Mouse (Mus musculus): ENCODE measurements around the gene Myh10.

The Myh10 gene

DNA sequence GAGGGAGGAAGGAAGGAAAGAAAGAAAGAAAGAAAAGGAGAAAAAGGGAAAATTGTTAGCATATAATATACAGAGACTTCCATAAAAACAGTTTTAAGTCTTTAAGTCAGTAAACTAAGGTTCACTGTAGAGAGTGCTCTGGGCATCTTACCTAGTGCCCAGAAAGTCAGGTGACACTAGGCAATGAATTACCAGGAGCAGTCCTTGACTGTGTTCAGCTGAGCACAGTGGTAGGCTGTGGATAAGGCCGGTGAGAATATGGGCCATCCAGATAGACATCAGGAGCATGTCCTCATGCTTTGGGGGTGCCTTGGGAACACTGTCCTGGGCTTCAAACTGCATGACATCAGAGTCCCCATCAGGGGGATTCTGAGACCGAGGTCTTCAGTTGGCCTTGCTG lies 58.8 kb downstream of the Myh10 start:
- DNase-seq, result peak; percentile 69

DNA sequence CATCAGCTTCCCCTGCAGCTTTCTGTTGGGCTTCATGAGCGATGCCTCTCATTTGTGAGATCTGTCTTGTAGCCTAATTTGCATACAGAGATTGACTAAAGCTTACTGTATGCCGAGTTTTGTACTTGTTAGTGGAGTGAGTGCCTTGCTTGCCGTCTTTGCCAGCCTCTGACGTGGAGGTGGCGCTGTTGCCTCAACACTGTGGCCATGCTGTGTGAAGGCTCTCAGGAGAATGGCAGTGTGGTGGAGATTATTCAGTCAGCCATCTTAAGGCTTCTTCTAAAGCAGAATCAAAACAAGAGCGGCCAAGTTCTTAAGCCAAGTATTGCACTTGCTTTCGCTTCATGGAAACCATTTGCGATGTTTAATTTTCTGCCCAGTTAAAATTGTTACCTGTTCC lies 59.6 kb downstream of the Myh10 start:
- peak; percentile 26 for DNase-seq

DNA sequence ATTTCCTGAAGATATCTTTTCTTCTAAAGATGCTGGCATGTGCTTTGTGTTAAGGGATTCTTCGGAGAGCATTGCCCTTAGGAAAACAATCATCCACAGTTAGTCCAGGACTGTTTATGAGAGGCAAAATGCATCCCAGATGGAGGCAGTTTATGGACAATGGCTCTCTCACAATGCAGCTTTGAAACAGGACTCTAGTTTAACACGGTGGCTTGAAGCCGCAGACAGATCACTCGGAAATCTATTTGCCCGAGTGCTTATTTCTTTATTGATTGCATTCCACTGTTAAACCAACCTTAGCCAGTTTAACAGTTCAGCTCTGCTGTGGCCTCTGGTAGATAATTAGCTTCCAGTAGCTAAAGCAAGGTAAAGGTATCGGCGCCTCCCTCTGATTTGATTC lies 62.9 kb downstream of the Myh10 start:
- DNase-seq, result peak; percentile 59

DNA sequence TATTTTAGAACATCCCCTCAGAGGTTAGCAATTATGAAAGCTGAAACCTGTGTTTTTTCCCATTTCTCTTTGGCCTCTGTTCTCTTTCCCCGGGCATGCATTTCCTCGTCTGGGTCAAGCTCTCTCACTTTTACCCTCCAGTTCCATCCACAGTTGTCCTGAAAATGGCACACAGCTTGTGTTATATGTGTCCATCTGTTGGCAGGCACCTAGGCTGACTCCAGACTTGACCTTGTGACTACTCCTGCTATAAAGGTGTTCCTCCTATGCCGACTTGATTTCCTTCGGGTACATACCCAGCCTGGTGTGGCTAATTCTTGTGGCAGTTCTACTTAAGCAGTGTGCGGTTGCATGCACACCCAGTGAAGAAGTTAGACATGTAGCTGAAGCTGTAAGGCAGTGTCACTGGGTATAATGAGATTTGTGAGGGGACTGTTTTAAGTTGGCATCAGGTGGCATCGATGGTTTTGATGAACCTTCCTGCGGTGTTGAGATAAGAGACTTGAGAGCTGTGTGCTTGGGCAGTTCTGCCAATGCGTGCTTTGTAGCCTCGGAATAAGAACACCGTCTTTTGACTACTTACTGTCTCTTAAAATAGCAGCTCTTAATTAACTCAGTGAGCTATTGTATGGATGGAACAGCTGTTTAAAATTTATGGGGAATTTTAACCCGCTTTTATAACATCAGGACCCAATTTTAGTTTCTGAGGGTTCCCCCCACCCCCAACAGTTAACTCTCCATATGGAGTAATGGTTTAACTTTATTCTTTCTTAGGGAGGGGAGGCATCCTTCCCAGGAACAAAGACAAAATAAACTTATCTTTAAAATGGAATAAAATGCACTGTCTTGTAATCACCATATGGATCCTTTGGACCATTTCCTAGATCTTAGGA lies 65.3 kb downstream of the Myh10 start:
- no peak for DNase-seq

DNA sequence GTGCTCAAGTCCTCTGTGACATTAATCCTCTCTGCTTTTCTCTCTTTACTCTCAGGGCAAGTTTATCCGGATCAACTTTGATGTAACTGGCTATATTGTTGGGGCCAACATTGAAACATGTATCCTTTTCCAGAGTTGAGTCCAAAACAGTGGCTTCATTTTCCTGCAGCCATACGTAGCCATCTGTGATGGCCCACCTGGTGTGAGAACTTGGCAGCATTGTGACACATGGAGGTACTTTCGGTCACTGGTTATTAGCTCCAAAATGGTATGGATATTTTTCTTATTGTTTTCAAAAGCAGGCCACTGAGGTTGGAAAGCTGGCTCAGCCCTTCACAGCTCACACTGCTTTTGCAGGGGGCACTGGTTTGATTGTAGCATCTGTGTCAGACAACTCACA lies 68.3 kb downstream of the Myh10 start:
- DNase-seq, result no peak

DNA sequence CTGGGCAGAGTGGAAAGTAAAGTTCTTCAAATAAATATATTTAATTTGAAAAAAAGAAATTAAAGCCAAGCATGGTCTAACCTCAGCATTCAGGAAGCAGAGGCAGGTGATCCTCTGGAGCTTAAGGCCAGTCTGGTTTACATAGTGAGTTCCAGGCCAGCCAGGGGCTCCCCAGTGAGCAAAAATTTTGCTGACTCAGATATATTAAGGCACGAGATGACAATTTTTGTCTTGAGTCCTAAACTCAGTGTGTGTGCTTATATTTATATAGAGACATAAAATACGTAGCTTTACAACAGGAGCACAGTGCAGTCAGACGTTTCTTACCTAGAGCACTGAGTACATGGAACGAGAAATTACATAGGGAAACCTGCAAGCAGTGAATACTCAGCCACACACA lies 69.8 kb downstream of the Myh10 start:
- DNase-seq, result no peak

DNA sequence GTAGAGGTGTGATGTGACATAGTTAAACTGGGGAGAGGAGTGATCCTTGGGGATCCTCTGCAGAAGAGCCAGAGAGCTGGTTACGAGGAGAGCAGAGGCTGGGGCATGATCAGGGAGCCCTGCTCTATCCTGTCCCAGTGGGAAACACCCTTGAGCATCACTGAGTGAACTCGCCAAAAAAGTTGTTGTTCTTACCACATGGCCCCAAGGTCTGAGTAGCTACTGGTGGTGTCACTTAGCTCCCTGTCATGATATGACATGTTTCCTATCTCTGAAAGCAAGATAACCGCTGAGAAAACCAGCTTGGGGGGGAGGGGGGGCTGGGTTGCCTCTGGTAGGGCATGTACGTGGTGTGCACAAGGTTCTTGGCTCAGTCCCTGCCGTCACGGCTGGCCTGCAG lies 70.3 kb downstream of the Myh10 start:
- no peak for DNase-seq

DNA sequence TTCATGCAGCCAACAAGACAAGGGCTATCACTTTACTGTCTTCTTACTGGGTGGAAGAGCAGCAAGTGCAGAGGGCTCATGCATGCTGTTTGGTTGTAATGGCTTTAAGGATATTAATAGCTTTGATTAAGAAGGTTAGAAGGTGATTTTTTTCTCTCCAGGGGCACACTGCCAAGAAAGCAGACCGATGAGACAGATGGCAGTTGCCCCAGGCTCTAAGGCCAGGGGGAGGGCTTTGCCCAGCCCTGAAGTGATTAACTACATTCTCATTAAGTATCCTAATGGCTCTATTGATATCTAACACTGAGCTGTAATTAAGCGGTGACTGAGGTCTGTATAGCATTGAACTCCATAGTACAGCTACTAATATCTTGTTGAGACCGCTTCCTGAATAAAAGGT lies 73.3 kb downstream of the Myh10 start:
- no peak for DNase-seq

DNA sequence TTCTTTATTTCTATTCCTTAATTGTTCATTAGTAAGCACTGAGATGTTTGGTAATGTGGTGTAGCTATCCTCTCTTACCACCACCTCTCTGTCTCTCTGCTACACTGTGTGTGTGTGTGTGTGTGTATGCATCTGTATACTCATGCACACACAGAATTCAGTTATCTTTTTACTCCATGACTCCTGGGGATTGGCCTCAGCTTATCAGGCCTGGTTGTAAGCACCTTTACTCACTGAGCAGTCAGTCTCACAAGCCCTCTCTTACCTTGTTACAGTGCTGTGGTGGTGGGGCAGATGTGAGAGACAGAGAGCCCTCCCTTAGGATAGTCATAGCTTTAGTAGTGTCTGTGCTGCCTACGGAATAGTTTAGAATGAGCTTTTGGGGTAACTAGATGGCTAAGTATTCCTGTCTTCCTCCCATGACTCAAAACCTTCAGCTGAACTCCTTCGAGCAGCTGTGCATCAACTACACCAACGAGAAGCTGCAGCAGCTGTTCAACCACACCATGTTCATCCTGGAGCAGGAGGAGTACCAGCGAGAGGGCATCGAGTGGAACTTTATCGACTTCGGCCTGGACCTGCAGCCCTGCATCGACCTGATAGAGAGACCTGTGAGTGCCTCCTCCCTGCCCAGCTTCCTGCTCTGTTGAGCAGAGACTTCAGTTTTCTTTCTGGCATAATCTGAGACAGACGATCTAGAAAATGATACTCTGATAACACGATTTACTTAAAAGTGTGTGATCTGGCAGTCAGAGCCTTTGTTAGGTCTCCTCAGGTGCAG lies 76.6 kb downstream of the Myh10 start:
- no peak for DNase-seq

DNA sequence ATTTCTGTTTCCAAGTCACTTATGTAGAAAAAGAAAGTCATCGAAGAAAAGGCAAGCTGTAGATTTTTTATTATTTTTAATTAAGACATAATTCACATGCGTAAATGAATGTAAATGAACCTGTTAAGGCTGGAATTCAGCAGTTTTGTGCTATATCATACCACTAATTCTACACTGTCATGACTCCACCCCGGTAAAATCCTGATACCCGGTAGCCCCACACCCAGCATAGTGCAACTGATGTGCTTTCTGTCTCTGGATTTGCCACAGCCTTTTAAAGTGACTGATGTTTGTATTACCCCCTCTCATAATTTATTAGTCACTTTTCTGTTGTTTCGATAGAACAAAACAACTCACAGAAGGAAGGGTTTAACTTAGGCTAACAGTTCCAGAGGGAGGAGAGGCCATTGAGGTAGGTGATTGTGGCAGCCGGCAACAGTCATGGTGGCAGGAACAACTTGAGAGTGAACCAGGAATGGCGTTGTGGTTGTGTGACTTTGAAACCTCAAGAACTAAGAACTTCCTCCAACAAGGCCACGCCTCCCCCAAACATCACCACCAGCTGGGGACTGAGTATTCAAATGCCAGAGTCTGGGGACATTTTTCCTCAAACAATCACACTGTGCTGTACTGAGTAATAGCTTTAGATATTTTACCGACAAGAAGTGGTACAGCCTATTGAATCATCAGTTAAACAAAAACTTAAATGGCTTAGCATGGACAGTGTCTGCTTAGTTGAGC lies 78.6 kb downstream of the Myh10 start:
- no peak for DNase-seq

DNA sequence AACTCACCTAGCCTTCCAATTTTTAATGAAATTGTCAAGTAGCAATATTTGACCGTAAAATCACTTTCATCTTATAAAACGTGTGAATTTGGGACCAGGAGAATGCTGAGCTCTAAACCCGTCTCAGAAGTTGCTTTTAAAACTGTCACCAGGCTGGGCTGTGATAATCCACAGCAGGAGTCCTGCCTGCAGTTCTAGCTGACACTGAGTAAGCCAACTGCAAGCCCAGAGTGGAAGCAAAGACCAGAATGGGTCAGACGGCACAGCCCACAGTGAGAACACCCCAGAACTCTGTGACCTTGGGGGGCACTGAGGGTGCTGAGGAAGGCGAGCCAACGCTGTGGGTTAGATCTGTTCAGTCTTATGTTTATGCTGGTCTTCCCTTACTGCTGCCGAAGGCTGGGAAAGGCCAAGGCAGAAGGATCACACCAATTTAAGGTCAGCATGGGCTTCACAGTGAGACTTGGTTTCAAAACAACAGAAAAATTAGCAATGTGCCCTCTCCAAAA lies 84.8 kb downstream of the Myh10 start:
- DNase-seq, result no peak

DNA sequence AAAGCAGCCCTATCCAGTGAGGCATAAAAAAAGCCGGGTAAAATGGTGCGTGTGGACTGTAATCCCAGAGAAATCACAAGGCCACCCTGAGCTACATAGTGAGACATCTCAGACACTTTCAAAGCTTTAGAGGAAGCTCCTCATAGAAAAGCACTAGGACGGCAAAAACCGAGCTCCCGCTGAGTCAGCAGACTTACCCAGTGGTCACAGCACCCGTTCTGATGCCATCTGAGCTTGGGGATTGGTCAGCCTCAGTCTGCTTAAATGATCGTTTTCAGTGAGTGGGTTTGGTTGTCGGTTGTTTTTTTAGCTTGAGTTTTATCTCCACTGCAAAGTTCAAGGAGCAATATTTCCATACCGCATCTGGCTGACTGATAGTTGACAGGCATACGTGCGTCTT lies 86.6 kb downstream of the Myh10 start:
- no peak for DNase-seq

DNA sequence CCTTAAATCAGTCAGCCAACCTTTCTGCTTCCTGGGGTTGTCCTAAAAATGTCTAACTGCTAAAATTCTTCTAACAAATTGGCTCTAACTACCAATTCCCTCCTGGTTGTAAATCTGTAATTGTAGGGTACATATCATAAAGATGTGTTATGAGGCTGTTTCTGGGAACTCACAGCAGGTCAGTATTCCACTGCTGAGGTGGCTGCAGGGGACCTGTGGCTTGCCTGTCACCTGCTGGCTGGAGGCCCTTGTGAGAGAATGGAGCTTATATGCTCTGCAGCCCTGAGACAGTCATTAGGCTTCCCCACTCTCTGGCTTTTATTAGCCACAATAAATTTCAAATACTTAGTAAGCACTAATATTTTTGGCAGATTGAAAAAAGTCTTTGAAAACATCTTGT lies 87.5 kb downstream of the Myh10 start:
- DNase-seq, result no peak

DNA sequence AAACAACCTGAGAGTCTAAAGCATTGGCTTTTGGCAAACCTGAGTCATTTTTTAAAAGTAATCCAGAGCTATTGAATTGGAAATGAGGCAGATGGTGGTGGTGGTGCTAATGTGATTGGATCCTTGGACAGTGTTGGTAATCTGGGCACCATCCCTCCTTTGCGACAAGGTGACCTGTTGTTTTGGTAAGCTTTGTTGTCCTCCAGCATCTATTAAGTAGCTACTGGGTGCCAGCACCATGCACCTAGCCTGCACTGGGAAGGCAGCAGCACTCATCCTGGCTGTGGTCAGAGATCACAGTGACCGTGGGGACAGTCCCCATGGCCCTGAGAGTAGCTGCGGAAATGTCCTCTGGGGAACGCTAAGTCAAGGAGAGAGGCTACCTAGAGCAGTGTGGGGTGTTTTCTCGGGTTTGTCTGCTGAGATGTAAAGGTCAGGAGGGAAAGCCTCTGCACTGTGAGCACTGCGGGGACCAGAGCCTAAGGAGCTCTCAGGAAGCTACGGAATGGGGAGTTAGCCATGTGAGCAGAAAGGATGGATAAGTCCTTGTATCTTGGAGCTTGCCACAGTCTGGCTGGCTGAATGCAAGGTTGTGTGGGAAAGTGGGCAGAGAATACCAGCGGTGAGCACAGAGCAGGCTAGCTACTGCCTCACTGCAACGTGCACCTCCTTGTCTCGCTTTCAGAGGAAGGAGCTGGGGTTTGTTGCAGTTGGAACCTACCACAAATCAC lies 88.5 kb downstream of the Myh10 start:
- no peak for DNase-seq

DNA sequence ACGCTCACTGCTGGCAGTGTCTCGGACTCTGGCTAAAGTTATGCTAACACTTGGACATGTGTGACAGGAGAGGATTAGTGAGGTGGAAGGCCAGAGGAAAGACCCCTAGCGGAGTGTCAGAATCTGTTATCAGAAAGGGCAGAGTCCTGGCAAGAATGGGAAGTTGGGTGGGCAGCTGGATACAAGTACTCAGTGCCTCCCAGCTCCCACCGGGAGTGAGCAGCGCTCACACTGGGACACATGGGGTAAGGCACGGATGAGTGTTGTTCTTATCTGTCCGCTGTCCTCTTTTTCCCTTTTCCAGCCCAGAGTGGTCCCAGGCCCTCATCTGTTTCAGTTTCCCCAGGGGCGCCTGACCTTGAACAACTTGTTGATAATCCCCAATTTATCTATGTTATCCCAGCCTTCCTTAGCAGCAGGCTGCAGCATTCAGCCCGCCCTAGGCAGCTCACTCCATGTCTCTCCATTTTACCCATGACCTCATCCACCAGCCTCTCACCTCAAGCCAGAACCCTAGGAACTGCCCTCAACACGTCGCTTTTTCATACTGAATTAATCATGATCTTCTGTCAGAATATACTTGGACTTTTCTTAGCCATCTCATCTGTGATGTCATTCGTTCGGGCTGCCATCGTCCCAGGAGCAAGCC lies 89.2 kb downstream of the Myh10 start:
- no peak for DNase-seq

DNA sequence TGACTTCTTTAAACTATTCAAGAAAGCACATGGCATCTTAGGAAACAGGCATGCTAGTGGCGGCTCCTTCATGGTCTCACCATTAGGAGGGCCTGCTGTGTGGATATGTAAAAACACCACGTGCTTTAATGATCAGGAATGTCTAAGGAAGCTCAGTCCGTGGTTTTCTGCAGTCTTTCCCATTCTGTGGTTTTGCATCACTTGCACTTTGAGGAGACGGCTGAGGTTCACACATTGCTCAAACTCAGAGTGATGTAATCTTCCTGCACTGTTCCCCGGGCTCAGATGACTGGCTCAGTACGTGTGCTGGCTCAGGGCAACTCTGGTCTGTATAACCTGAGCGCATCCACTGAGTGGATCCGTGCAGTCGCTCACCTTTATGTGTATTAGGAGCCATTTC lies 91.0 kb downstream of the Myh10 start:
- no peak for DNase-seq

DNA sequence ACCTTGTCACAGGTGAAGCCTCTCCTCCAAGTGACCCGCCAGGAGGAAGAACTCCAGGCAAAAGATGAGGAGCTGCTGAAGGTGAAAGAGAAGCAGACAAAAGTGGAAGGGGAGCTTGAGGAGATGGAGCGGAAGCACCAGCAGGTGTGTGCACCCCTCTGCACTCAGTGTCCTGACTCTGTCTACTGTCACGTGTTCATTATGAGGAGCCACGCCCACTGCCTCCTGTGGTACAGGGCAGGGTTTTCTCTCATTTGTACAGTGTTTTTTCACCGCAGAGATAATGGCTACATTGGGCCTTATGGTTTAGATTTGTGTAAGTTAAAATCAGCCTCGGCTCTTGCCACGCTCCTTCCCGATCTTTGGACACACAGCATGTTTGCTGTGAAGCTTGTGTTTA lies 94.5 kb downstream of the Myh10 start:
- DNase-seq, result no peak

DNA sequence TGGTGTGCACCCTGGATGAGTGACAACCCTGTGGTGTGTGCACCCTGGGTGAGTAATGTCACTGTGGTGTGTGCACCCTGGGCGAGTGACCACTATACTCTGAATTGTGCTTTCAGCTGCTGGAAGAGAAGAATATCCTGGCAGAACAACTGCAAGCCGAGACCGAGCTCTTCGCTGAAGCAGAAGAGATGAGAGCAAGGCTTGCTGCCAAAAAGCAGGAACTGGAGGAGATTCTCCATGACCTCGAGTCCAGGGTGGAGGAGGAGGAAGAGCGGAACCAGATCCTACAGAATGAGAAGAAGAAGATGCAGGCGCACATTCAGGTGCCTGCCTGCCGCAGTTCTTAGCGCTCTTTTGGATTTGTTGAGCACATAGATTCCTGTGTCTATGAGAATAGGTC lies 95.9 kb downstream of the Myh10 start:
- no peak for DNase-seq

DNA sequence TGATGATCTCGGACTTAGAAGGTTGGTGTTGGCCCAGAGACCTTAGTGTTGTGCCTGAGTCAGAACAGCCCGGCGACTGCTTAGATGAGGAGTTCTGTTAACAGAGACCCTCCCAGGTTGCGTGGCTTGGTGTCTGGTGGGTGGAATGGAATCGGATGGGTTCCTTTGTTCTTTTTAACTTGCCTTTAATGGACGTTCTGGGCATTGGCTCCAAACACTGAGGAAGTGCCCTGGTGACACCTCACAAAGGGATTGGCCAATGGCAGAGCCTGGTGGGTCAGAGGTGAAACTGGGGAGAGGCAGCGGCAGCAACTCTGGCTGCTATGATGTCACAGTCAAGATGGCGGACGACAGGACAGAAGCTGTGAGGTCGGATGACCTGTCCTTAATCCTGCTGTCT lies 99.4 kb downstream of the Myh10 start:
- no peak for DNase-seq

DNA sequence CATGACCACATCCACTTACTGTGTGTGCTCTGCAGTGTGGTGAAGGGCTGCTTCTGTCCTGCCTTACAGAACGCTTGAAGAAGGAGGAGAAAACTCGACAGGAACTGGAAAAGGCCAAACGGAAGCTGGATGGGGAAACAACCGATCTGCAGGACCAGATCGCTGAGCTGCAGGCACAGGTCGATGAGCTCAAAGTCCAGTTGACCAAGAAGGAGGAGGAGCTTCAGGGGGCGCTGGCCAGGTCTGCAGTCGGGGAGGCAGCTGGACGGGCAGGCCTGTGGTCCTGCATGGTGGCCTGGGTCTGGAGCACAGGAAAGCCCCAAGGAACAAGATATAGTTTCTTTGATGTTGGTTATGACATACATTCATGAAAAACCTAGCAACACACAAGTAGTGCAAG lies 100.4 kb downstream of the Myh10 start:
- DNase-seq, result peak; percentile 30

DNA sequence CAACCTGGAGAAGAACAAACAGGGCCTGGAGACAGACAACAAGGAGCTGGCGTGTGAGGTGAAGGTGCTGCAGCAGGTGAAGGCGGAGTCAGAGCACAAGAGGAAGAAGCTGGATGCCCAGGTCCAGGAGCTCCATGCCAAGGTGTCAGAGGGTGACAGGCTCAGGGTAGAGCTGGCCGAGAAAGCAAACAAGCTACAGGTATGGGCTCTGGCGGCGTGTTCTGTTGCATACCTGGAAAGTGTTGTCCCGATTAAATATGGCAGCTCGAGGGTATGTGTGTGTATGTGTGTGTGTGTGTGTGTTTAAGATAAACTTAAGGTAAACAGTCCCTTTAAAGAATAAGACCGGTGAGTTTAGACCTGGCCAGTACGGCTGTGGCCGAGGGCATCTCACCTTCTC lies 106.9 kb downstream of the Myh10 start:
- DNase-seq, result no peak

DNA sequence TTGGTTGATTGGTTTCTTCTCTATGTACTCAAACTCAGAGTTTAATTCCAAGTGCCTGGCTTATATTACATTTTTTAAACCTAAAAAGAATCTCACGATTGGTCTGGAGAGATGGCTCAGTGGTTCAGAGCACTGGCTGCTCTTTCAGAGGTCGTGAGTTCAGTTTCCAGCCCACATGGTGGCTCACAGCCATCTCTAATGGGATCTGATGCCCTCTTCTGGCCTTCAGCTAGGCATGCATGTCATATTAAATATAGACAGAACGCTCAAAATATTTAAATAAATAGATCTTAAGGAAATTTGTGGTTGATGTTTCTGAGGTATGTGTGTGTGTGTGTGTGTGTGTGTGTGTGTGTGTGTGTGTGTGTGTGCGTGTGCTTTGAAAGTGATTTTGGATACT lies 113.8 kb downstream of the Myh10 start:
- no peak for DNase-seq

All from kidney, adult 11 months (tissue).